Mouse (Mus musculus) spleen, adult 18-20 months (tissue): ENCODE measurements around the gene Vps51.
"Not testable (repeated sequence)": the region's sequence is repeated elsewhere in the genome, so short reads cannot be mapped to it uniquely, and the experiment has no call there.

ENCODE experiments used
- DNase-seq, 2 experiments: peaks; one replicate each; pipeline ENCODE4 v3.0.0; 2022; ENCODE audit warnings: mixed read lengths in 2 of 2

Gene Vps51

GRCm38 (mm10) chr19:6047154-6047898 lies 29.7 kb downstream of the Vps51 start:
- no peak for DNase-seq

- DNase-seq, result peak; percentile 82 to 87
Observed at GRCm38 (mm10) chr19:6046294-6047153, 30.5 kb downstream of the Vps51 start, which contains the start of gene Syvn1. TSS of gene Syvn1 (plus strand) at chr19:6046576.

- no peak for DNase-seq
Observed at GRCm38 (mm10) chr19:6045366-6046293, 31.4 kb downstream of the Vps51 start.

GRCm38 (mm10) chr19:6044102-6044501 lies 32.9 kb downstream of the Vps51 start:
- not testable (repeated sequence) for DNase-seq

GRCm38 (mm10) chr19:6042293-6042692 lies 34.7 kb downstream of the Vps51 start:
- DNase-seq, result no peak

- DNase-seq, result no peak
Observed at GRCm38 (mm10) chr19:6040002-6040401, 37.0 kb downstream of the Vps51 start.

GRCm38 (mm10) chr19:6038326-6038725 lies 38.7 kb downstream of the Vps51 start:
- DNase-seq, result no peak

GRCm38 (mm10) chr19:6037695-6038094 lies 39.3 kb downstream of the Vps51 start:
- DNase-seq, result no peak

GRCm38 (mm10) chr19:6035966-6036585 lies 41.0 kb downstream of the Vps51 start:
- DNase-seq, result no peak

GRCm38 (mm10) chr19:6030520-6031280 lies 46.3 kb downstream of the Vps51 start:
- DNase-seq, result no peak

GRCm38 (mm10) chr19:6029426-6029825 lies 47.6 kb downstream of the Vps51 start:
- DNase-seq, result no peak

GRCm38 (mm10) chr19:6028991-6029390 lies 48.0 kb downstream of the Vps51 start:
- no peak for DNase-seq

- DNase-seq, result no peak
Observed at GRCm38 (mm10) chr19:6023930-6024329, 53.1 kb downstream of the Vps51 start.

- no peak for DNase-seq
Observed at GRCm38 (mm10) chr19:6023059-6023458, 54.0 kb downstream of the Vps51 start.

- no peak for DNase-seq
Observed at GRCm38 (mm10) chr19:6020276-6020675, 56.8 kb downstream of the Vps51 start.

GRCm38 (mm10) chr19:6018142-6019089 lies 58.6 kb downstream of the Vps51 start:
- peak; percentile 74 to 88 for DNase-seq
